Mouse (Mus musculus) lung, adult 2 months (tissue): ENCODE measurements around the gene Abcb9.

Experiments
- CTCF ChIP-seq: fragments of 200-500 bp; IDR thresholded peaks from 2 replicates; pipeline ENCODE4 v1.5.1; 2011; ENCODE audit warnings: mild to moderate bottlenecking, low read length, control low read depth; ENCODE audit not compliant: insufficient read depth
- POLR2A ChIP-seq: fragments of 200-500 bp; IDR thresholded peaks from 2 replicates; pipeline ENCODE4 v1.6.1; 2011; ENCODE audit warnings: low read depth, mild to moderate bottlenecking, control low read depth, low read length, borderline replicate concordance; ENCODE audit errors: extremely low read depth

- TF ChIP-seq CTCF (no peak), POLR2A (peak; percentile 69; the same call in 1 of the 2 replicates)
Observed at GRCm38 (mm10) chr5:124115990-124116845, 20.6 kb upstream of the Abcb9 start, which contains the start of gene Arl6ip4.
